Mouse (Mus musculus): ENCODE measurements around the gene Aicda. TPM values are rescaled to one million over a fixed set of nuclear protein-coding genes. Genes with fewer than 3 reads are reported as not detected.
"Not testable (repeated sequence)": the region's sequence is repeated elsewhere in the genome, so short reads cannot be mapped to it uniquely, and the experiment has no call there.

The Aicda gene
- 0.40 TPM in 1 of 2 replicates, not detected in the other for polyA plus RNA-seq (2011; ENCODE audit: insufficient read depth, insufficient read length, low replicate concordance, missing spikeins)

GRCm38 (mm10) chr6:122553606-122554005 lies at the start of gene Aicda:
Gene Aicda (plus strand): TSS chr6:122553801.
- TF ChIP-seq CTCF (IDR thresholded peaks at IDR 0.05; ENCODE audit: control insufficient read depth, insufficient read depth, low read length) = no peak
- TF ChIP-seq POLR2A (IDR thresholded peaks at IDR 0.05; ENCODE audit: borderline replicate concordance, control insufficient read depth, low read depth, low read length) = no peak
- no peak within 1 kb of the TSS for H3K4me3 ChIP-seq (replicated peaks; ENCODE audit: control insufficient read depth, low read depth, low read length)
- 63% methylated on average over 9 of the region's 9 CpGs for WGBS

GRCm38 (mm10) chr6:122505041-122505440 lies 48.6 kb upstream of the Aicda start:
- WGBS = 70% methylated on average over 4 of the region's 4 CpGs
- H3K4me3 ChIP-seq (replicated peaks; ENCODE audit: control insufficient read depth, low read depth, low read length) = no peak overlapping the region
- H3K4me1 ChIP-seq (ENCODE audit: control insufficient read depth, insufficient read depth, low read length) = no peaks in the 10 kb centered on the region
- TF ChIP-seq POLR2A (IDR thresholded peaks at IDR 0.05; ENCODE audit: borderline replicate concordance, control insufficient read depth, low read depth, low read length) (no peak), CTCF (IDR thresholded peaks at IDR 0.05; ENCODE audit: control insufficient read depth, insufficient read depth, low read length) (no peak)
- H3K27ac ChIP-seq (ENCODE audit: control insufficient read depth, insufficient read depth, low read depth, low read length, poor library complexity) = no peak overlapping the region

More at GRCm38 (mm10) chr6:122553606-122554005, at the start of gene Aicda:
- H3K27ac ChIP-seq (ENCODE audit: control insufficient read depth, insufficient read depth, low read depth, low read length, poor library complexity) = no peak within 1 kb of the TSS
- H3K4me1 ChIP-seq (ENCODE audit: control insufficient read depth, insufficient read depth, low read length) = no peaks in the 10 kb centered on the region; the same call in 1 of the 2 replicates

GRCm38 (mm10) chr6:122505545-122505944 lies 48.1 kb upstream of the Aicda start, which contains the start of gene Mfap5:
Gene Mfap5 (plus strand): TSS chr6:122505845.
- TF ChIP-seq POLR2A (IDR thresholded peaks at IDR 0.05; ENCODE audit: borderline replicate concordance, control insufficient read depth, low read depth, low read length) (no peak), CTCF (IDR thresholded peaks at IDR 0.05; ENCODE audit: control insufficient read depth, insufficient read depth, low read length) (no peak)
- Histone ChIP-seq H3K4me3 (replicated peaks; ENCODE audit: control insufficient read depth, low read depth, low read length) (no peak within 1 kb of the TSS), H3K4me1 (ENCODE audit: control insufficient read depth, insufficient read depth, low read length) (no peaks in the 10 kb centered on the region), H3K27ac (ENCODE audit: control insufficient read depth, insufficient read depth, low read depth, low read length, poor library complexity) (no peak within 1 kb of the TSS)
- WGBS = 69% methylated on average over 3 of the region's 3 CpGs

- H3K4me1 ChIP-seq (ENCODE audit: control insufficient read depth, insufficient read depth, low read length) = no peaks in the 10 kb centered on the region
- no peak overlapping the region for H3K27ac ChIP-seq (ENCODE audit: control insufficient read depth, insufficient read depth, low read depth, low read length, poor library complexity)
- TF ChIP-seq POLR2A (IDR thresholded peaks at IDR 0.05; ENCODE audit: borderline replicate concordance, control insufficient read depth, low read depth, low read length) = no peak
- TF ChIP-seq CTCF (IDR thresholded peaks at IDR 0.05; ENCODE audit: control insufficient read depth, insufficient read depth, low read length) = no peak
- no peak overlapping the region for H3K4me3 ChIP-seq (replicated peaks; ENCODE audit: control insufficient read depth, low read depth, low read length)
- WGBS = 47% methylated on average over 8 of the region's 8 CpGs
Measured at GRCm38 (mm10) chr6:122508494-122508893, 45.1 kb upstream of the Aicda start.

GRCm38 (mm10) chr6:122512914-122513878 lies 40.4 kb upstream of the Aicda start:
- Histone ChIP-seq H3K4me1 (ENCODE audit: control insufficient read depth, insufficient read depth, low read length) (no peaks in the 10 kb centered on the region), H3K27ac (ENCODE audit: control insufficient read depth, insufficient read depth, low read depth, low read length, poor library complexity) (no peak overlapping the region), H3K4me3 (replicated peaks; ENCODE audit: control insufficient read depth, low read depth, low read length) (no peak overlapping the region)
- WGBS = 65% methylated on average over 12 of the region's 12 CpGs
- no peak for TF ChIP-seq POLR2A (IDR thresholded peaks at IDR 0.05; ENCODE audit: borderline replicate concordance, control insufficient read depth, low read depth, low read length)
- TF ChIP-seq CTCF (IDR thresholded peaks at IDR 0.05; ENCODE audit: control insufficient read depth, insufficient read depth, low read length) = no peak

GRCm38 (mm10) chr6:122514312-122514711 lies 39.3 kb upstream of the Aicda start:
- WGBS = 64% methylated on average over 3 of the region's 3 CpGs

GRCm38 (mm10) chr6:122515762-122516161 lies 37.8 kb upstream of the Aicda start:
- WGBS = 77% methylated on average over 2 of the region's 2 CpGs
- H3K27ac ChIP-seq (ENCODE audit: control insufficient read depth, insufficient read depth, low read depth, low read length, poor library complexity); H3K4me1 ChIP-seq (ENCODE audit: control insufficient read depth, insufficient read depth, low read length); H3K4me3 ChIP-seq (replicated peaks; ENCODE audit: control insufficient read depth, low read depth, low read length): not testable (repeated sequence)

More at GRCm38 (mm10) chr6:122514312-122514711, 39.3 kb upstream of the Aicda start:
- H3K4me1 ChIP-seq (ENCODE audit: control insufficient read depth, insufficient read depth, low read length) = no peaks in the 10 kb centered on the region
- TF ChIP-seq CTCF (IDR thresholded peaks at IDR 0.05; ENCODE audit: control insufficient read depth, insufficient read depth, low read length) = no peak
- TF ChIP-seq POLR2A (IDR thresholded peaks at IDR 0.05; ENCODE audit: borderline replicate concordance, control insufficient read depth, low read depth, low read length) = no peak
- no peak overlapping the region for H3K27ac ChIP-seq (ENCODE audit: control insufficient read depth, insufficient read depth, low read depth, low read length, poor library complexity)
- no peak overlapping the region for H3K4me3 ChIP-seq (replicated peaks; ENCODE audit: control insufficient read depth, low read depth, low read length)

- no peak overlapping the region for H3K27ac ChIP-seq (ENCODE audit: control insufficient read depth, insufficient read depth, low read depth, low read length, poor library complexity)
- H3K4me1 ChIP-seq (ENCODE audit: control insufficient read depth, insufficient read depth, low read length) = no peaks in the 10 kb centered on the region
- WGBS = 77% methylated on average over 1 of the region's 1 CpGs
- H3K4me3 ChIP-seq (replicated peaks; ENCODE audit: control insufficient read depth, low read depth, low read length) = no peak overlapping the region
- no peak for TF ChIP-seq CTCF (IDR thresholded peaks at IDR 0.05; ENCODE audit: control insufficient read depth, insufficient read depth, low read length)
Measured at GRCm38 (mm10) chr6:122517668-122518067, 35.9 kb upstream of the Aicda start.
